Mouse (Mus musculus) forebrain, embryonic 11.5 days (tissue): ENCODE results near the gene Ubxn2a. TPM values are rescaled to one million over a fixed set of nuclear protein-coding genes. Genes with fewer than 3 reads are reported as not detected.
"Not testable (repeated sequence)": the region's sequence is repeated elsewhere in the genome, so short reads cannot be mapped to it uniquely, and the experiment has no call there.

ENCODE experiments used
- ATAC-seq: fragments of 200-750 bp; cut with Nextera tagmentation; replicated peaks from 2 replicates; pipeline ENCODE4 v1.8.0; 2017; ENCODE audit warnings: moderate TSS enrichment; ENCODE audit not compliant: low FRiP score
- DNase-seq: peaks from one replicate; pipeline ENCODE4 v3.0.0-alpha.2; 2017; ENCODE audit warnings: low spot score
- H3K27ac ChIP-seq: fragments of 300-500 bp; sonication (generic); 2 replicates; pipeline ENCODE4 v1.5.1; 2014; ENCODE audit warnings: low read depth, low read length
- H3K27me3 ChIP-seq: fragments of 300-500 bp; sonication (generic); 2 replicates; pipeline ENCODE4 v1.6.1; 2014; ENCODE audit warnings: mild to moderate bottlenecking, low read length, mixed read lengths; ENCODE audit not compliant: control insufficient read depth, insufficient read depth
- H3K36me3 ChIP-seq: fragments of 300-500 bp; sonication (generic); 2 replicates; pipeline ENCODE4 v1.6.1; 2014; ENCODE audit warnings: mild to moderate bottlenecking, low read length, moderate library complexity, mixed read lengths; ENCODE audit not compliant: control insufficient read depth, insufficient read depth
- H3K4me1 ChIP-seq: fragments of 300-500 bp; sonication (generic); replicated peaks from 2 replicates; pipeline ENCODE4 v1.6.1; 2014; ENCODE audit warnings: low read length, mixed read lengths; ENCODE audit not compliant: control insufficient read depth, insufficient read depth
- H3K4me2 ChIP-seq: fragments of 300-500 bp; sonication (generic); 2 replicates; pipeline ENCODE4 v1.6.1; 2014; ENCODE audit warnings: low read depth, mild to moderate bottlenecking, low read length, moderate library complexity, mixed read lengths; ENCODE audit not compliant: severe bottlenecking
- H3K4me3 ChIP-seq: fragments of 300-500 bp; sonication (generic); 2 replicates; pipeline ENCODE4 v1.5.1; 2014; ENCODE audit warnings: low read depth, low read length
- H3K9ac ChIP-seq: fragments of 300-500 bp; sonication (generic); 2 replicates; pipeline ENCODE4 v1.6.1; 2014; ENCODE audit warnings: low read length
- H3K9me3 ChIP-seq: fragments of 300-500 bp; sonication (generic); 2 replicates; pipeline ENCODE4 v1.6.1; 2016; ENCODE audit warnings: low read length, mixed read lengths; ENCODE audit not compliant: control insufficient read depth
- WGBS: fragments of 180-500 bp; shearing (Covaris S2); extraction: QIAGEN DNeasy Blood & Tissue Kit; methylation state at CpG from one replicate; pipeline ENCODE4 v1.1.7; 2014; 5-methylcytosine and 5-hydroxymethylcytosine counted together
- polyA plus RNA-seq: library from polyadenylated mRNA; unstranded; fragments of >200 nt; fragmentation: Nextera tagmentation; extraction: Ambion mirVana; gene quantifications from 2 replicates; pipeline ENCODE4 v1.2.1, GENCODE M21; 2014

The Ubxn2a gene
- polyA plus RNA-seq, 1 experiment from 2014 or later = 34.7 TPM

DNA sequence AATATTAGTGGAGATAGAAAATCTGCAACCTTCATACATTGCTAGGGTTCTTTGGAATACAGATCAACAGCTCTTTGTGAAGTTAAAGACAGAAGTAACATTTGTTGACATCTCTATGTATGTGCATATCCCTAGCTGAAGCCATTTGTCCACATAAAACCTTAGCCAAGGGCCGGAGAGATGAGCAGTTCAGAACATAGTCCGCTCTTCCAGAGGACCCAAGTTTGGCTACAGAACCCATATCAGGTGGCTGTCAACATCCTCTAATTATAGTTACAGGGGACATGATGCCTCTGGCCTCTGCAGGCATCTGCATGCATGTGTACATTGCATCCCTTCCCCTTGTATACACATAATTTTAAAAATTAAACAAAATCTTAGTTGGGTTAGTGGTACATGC lies 18.3 kb downstream of the Ubxn2a start:
- no peak overlapping the region for H3K4me3 ChIP-seq
- no peaks in the 10 kb centered on the region; the same call in 1 of the 2 replicates for H3K36me3 ChIP-seq
- H3K9ac ChIP-seq = no peak overlapping the region
- no peak for DNase-seq
- 93% methylated on average over 2 of the region's 2 CpGs for WGBS
- no peaks in the 10 kb centered on the region for H3K9me3 ChIP-seq
- ATAC-seq = no peak
- no peaks in the 10 kb centered on the region for H3K27me3 ChIP-seq
- H3K4me2 ChIP-seq = no peak overlapping the region
- H3K4me1 ChIP-seq = no peaks in the 10 kb centered on the region
- H3K27ac ChIP-seq = no peak overlapping the region

DNA sequence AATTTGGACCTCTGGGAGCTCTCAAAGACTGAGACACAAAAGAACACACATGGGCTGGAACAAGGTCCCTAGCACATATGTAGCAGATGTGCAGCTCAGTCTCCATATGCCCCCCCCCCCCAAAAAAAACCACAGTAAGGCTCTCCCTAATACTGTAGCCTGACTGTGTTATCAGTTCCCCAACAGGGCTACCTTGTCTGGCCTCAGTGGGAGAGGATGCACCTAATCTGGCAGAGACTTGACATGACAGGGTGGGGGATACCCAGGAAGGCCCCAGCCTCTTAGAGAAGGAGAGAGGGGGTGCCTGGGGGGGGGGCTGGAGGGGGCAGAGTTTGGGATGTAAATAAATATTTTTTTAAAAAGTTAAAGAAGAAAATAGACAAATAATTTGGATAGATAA lies 18.8 kb downstream of the Ubxn2a start:
- H3K27ac ChIP-seq = no peak overlapping the region
- DNase-seq (no peak), ATAC-seq (no peak)
- H3K9ac ChIP-seq = no peak overlapping the region
- no peaks in the 10 kb centered on the region for H3K4me1 ChIP-seq
- H3K4me3 ChIP-seq = no peak overlapping the region
- no peaks in the 10 kb centered on the region; the same call in 1 of the 2 replicates for H3K36me3 ChIP-seq
- no peaks in the 10 kb centered on the region for H3K9me3 ChIP-seq
- H3K27me3 ChIP-seq = no peaks in the 10 kb centered on the region
- no peak overlapping the region for H3K4me2 ChIP-seq

DNA sequence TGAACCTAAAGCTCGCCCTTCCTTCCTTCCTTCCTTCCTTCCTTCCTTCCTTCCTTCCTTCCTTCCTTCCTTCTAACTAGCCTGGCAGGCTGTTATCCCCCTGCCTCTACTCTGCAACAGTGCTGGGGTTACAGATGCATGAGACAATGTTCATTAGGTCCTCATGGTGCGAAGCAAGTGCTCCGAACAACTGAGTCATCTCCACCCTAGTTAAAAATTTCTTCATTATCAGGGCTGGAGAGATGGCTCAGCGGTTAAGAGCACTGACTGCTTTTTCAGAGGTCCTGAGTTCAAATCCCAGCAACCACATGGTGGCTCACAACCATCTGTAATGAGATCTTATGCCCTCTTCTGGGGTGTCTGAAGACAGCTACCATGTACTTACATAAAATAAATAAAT lies 20.9 kb downstream of the Ubxn2a start:
- not testable (repeated sequence) for ATAC-seq
- WGBS = 94% methylated on average over 4 of the region's 4 CpGs

DNA sequence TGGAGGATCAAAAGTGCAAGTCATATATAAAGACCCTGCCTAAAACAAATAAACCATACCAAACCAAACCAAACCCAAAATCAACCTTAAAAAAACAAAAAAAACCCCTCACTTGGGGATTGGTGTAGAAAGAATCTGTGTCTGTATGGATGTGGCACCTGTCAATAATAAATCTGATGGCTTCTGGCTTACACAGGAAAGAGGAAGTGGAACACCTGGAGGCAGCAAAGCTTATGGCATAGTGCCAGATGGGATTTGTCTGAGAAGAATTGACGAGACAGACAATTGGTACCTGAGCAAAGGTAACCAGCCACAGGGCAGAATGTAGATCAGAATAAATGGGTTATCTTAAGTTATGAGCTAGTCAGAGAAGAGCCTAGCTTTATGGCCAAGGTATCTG lies 22.4 kb downstream of the Ubxn2a start:
- Histone ChIP-seq H3K27ac (no peak overlapping the region), H3K27me3 (no peaks in the 10 kb centered on the region), H3K9me3 (no peaks in the 10 kb centered on the region), H3K36me3 (no peaks in the 10 kb centered on the region; the same call in none of the 2 replicates), H3K4me3 (no peak overlapping the region), H3K9ac (no peak overlapping the region), H3K4me2 (no peak overlapping the region), H3K4me1 (no peaks in the 10 kb centered on the region)
- no peak for DNase-seq
- no peak for ATAC-seq
- 92% methylated on average over 1 of the region's 1 CpGs for WGBS

More for the DNA sequence above, 20.9 kb downstream of the Ubxn2a start:
- not testable (repeated sequence) for H3K9me3 ChIP-seq, H3K9ac ChIP-seq, H3K27ac ChIP-seq, H3K4me2 ChIP-seq, H3K4me1 ChIP-seq, H3K4me3 ChIP-seq, H3K27me3 ChIP-seq, H3K36me3 ChIP-seq, DNase-seq

DNA sequence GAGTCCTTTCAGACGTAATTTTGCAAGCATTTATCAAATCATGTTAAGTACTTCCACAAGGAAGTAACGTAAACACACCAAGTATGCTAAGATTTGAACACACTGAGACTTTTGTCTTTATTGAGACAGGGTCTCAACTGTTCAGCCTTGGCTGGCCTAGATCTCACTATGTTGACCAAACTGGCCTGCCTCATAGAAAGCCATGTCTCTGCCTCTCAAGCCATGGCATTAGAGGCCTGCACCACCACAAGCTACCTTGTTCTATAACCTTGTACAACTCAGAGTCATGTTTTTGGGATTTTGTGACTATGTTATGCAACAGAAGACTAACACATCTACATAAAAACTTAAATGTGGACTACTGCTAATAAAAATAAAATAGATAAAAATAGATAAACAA lies 25.4 kb downstream of the Ubxn2a start:
- no peak overlapping the region for H3K4me3 ChIP-seq
- H3K36me3 ChIP-seq = no peaks in the 10 kb centered on the region; the same call in none of the 2 replicates
- H3K27ac ChIP-seq = no peak overlapping the region
- no peaks in the 10 kb centered on the region for H3K9me3 ChIP-seq
- no peaks in the 10 kb centered on the region for H3K4me1 ChIP-seq
- WGBS = 92% methylated on average over 2 of the region's 2 CpGs
- no peaks in the 10 kb centered on the region for H3K27me3 ChIP-seq
- no peak overlapping the region for H3K9ac ChIP-seq
- ATAC-seq = no peak
- no peak overlapping the region for H3K4me2 ChIP-seq
- DNase-seq = no peak

DNA sequence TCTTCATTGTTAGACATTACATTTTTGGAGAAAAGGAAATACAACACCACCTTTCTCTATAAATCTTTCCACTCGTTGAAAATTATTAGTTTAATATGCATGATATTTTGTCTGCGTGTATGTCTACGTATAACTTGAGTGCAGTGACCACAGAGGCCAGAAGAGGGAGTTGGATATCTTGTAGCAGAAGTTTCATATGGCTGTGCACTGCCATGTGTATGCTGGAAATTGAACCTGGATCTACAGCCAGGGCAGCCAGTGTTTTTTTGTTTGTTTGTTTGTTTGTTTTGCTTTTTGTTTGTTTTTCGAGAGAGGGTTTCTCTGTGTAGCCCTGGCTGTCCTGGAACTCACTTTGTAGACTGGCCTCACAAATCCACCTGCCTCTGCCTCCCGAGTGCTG lies 28.5 kb downstream of the Ubxn2a start:
- no peak for ATAC-seq
- WGBS = 95% methylated on average over 5 of the region's 5 CpGs

DNA sequence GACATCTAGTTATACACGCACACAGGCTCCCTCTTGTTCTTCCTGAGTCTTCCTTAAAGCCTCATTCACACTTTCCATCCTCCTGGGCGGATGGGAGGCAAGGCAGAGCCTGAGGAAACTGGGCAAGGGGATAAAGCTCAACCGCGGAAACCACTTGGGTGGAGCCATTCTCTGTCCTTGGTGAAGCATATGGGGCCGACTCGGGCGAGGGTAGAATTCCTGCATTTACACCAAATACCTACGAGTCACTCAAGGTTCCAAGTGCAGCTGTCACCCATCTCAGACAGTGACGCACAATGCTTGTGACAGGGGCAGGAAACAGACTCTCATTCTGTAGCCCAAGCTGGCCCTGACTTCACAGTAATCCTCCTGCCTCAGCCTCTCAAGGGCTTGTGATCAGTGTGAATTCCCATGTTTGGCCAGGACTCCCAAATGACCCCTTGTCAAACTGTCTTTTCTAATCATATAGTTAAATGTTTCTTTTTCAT lies 29.2 kb downstream of the Ubxn2a start:
- no peak overlapping the region for H3K9ac ChIP-seq
- H3K9me3 ChIP-seq = no peaks in the 10 kb centered on the region
- H3K36me3 ChIP-seq = no peaks in the 10 kb centered on the region; the same call in none of the 2 replicates
- ATAC-seq = no peak
- H3K27me3 ChIP-seq = peaks cover 2% of the 10 kb centered on the region; the same call in 1 of the 2 replicates
- 76% methylated on average over 9 of the region's 9 CpGs for WGBS
- no peak overlapping the region for H3K27ac ChIP-seq
- peaks cover 6% of the 10 kb centered on the region; the same call in 1 of the 2 replicates for H3K4me1 ChIP-seq
- H3K4me3 ChIP-seq = no peak overlapping the region
- H3K4me2 ChIP-seq = no peak overlapping the region
- no peak for DNase-seq

More for the DNA sequence above, 28.5 kb downstream of the Ubxn2a start:
- Histone ChIP-seq H3K27me3 (no peaks in the 10 kb centered on the region), H3K36me3 (no peaks in the 10 kb centered on the region; the same call in none of the 2 replicates), H3K9me3 (no peaks in the 10 kb centered on the region), H3K4me3 (no peak overlapping the region), H3K4me2 (no peak overlapping the region), H3K4me1 (peaks cover 5% of the 10 kb centered on the region; the same call in 1 of the 2 replicates), H3K9ac (no peak overlapping the region), H3K27ac (no peak overlapping the region)
- DNase-seq = no peak

DNA sequence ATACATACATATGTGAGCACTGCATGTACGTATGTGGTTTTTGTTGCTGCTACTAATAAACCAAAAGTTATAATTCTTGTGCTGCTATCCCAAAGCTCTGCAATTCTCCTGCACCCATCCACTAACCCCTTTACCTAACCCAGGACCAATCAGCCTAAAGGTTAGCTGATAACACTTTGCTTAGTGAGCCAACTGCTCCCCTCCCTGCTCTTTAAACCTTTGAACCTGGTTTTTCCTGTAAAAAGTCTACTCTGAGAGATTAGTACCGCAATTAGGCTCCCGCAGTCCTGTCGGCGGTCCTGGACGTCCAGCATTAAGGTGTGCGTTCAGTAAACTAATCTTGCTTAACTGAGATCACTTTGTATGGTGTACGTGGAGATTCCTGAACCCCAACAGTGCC lies 31.9 kb downstream of the Ubxn2a start:
- 82% methylated on average over 8 of the region's 8 CpGs for WGBS
- Histone ChIP-seq H3K27ac (no peak overlapping the region), H3K4me2 (no peak overlapping the region), H3K4me1 (peaks cover 6% of the 10 kb centered on the region; the same call in 1 of the 2 replicates), H3K4me3 (no peak overlapping the region), H3K36me3 (no peaks in the 10 kb centered on the region), H3K9me3 (no peaks in the 10 kb centered on the region), H3K9ac (no peak overlapping the region), H3K27me3 (peaks cover 2% of the 10 kb centered on the region; the same call in 1 of the 2 replicates)
- DNase-seq (no peak), ATAC-seq (no peak)
